Mouse (Mus musculus) brown adipose tissue, adult 24 weeks (tissue): Measurements from ENCODE around the gene Casp9. TPM values are rescaled to one million over a fixed set of nuclear protein-coding genes. Genes with fewer than 3 reads are reported as not detected.

Source experiments
- H3K27ac ChIP-seq: fragments of 200-500 bp; replicated peaks from 2 replicates; pipeline ENCODE4 v1.5.1; 2012; ENCODE audit warnings: low read depth, mild to moderate bottlenecking, low read length
- H3K4me1 ChIP-seq: fragments of 200-500 bp; 2 replicates; pipeline ENCODE4 v1.6.1; 2012; ENCODE audit warnings: low read length, mixed read lengths; ENCODE audit not compliant: control insufficient read depth, insufficient read depth, insufficient read length
- H3K4me3 ChIP-seq: fragments of 200-500 bp; 2 replicates; pipeline ENCODE4 v1.5.1; 2012; ENCODE audit warnings: low read depth, mild to moderate bottlenecking, low read length, moderate library complexity; ENCODE audit not compliant: insufficient read depth
- polyA plus RNA-seq: library from polyadenylated mRNA; stranded (reverse); fragments of >200 nt; gene quantifications from 2 replicates; pipeline ENCODE4 v1.2.4, GENCODE M21; 2012; ENCODE audit not compliant: missing spikeins, insufficient read depth, insufficient read length

Casp9 gene
- polyA plus RNA-seq, 1 experiment: 7.7 TPM

DNA sequence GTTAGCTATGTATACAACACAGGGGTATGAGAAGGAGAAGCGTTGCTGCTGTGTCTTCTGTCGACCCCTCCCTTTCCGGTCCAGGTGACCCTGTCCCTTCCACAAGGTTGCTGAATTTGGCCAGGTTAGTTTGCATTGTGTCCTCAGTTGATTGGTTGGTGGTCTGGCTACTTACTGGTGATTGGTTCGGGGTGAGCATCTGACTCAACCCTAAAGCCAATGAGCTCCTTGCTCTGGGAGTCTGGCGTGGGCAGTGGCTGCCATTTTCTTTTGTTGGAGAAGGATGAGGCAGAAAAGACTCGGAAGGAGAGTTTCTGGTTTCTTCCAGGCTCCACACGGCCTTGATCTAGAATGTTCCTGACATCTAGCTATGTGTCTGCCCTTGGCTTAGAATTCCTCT lies 25.9 kb downstream of the Casp9 start:
- Histone ChIP-seq H3K4me3 (no peak overlapping the region), H3K4me1 (no peaks in the 10 kb centered on the region), H3K27ac (no peak overlapping the region)

DNA sequence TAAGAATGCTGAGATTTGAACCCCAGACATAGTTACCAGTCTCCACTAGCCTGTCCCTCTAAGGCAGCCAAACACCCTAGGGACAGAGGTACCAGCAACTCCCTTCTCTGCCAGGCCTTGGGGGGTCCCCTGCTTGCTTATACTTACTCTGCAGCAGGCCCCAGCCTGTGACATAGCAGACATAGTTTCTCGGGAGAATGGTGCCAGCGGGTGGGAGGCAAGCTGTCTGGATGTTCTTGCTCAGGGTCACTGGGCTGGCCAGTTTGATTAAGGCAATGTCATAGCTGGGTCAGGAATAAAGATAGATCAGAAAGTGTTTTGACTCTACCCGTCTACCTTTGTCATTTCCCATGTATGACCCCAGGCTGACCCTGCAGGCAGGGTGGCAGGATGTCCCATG lies 27.8 kb downstream of the Casp9 start:
- Histone ChIP-seq H3K27ac (no peak overlapping the region), H3K4me3 (no peak overlapping the region), H3K4me1 (no peaks in the 10 kb centered on the region)

- no peak overlapping the region for H3K4me3 ChIP-seq
- no peak overlapping the region for H3K27ac ChIP-seq
- H3K4me1 ChIP-seq: no peaks in the 10 kb centered on the region
Measured at GRCm38 (mm10) chr4:141822089-141822488, 28.7 kb downstream of the Casp9 start.

DNA sequence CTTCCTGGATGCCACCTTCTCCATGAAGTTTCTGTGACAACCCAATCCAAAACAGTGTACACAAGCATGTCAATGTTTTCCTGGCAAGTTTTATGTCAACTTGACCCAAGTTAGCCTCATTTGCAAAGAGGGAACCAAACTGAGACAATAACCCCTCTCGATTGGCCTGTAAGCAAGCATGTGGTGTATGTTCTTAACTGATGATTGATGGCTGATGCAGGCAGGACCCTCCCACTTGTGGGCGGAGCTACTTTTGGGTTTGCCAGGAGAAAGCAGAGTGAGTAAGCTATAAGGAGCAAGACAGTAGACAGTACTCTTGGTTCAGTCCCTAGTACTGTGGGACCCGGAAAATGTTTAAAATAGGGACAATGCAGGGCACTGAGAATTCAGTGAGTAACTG lies 29.6 kb downstream of the Casp9 start:
- H3K4me1 ChIP-seq: no peaks in the 10 kb centered on the region
- no peak overlapping the region for H3K4me3 ChIP-seq
- no peak overlapping the region for H3K27ac ChIP-seq

DNA sequence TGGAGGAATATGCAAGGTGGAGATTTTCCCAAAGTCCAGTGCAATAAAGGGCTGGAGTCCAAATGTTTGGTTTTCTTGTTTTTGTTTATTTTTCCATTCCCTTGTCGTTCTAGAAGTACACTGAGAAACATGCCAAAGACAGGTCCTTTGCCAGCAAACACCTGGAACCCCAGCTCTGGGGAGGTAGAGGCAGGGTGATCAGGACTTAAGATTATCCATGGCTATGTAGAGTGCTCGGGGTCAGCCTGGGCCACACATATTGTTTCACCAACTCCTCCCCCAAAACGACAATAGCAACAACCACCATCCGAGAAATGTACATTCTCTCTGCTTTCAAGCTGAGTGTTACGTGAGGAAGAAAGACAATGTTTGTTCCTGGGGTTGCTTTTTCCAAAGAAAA lies 32.6 kb downstream of the Casp9 start, which contains the start of gene Cela2a:
Cela2a (minus strand) TSS at position 101 of the 400 bp plus-strand sequence.
- Histone ChIP-seq H3K4me3 (no peak within 1 kb of the TSS), H3K27ac (no peak within 1 kb of the TSS), H3K4me1 (no peaks in the 10 kb centered on the region)

DNA sequence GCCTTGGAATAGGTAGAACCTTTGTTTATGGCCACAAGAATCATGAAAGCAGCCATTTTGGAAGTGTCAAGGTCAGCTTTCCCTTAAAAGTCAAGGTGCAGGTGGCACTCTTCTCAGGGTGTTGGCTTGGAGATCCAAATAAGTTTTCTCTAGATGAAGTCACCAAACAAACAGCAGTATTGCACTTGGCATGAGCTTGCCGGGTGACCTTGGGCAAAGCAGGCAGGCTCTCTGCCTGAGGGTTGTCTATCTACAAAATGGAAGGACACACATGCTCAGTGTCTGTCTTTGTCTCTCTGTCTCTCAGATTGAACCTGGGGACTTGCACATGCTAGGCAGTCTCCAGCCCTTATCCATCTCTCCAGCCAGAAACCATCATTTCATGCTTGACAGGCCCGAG lies 34.0 kb downstream of the Casp9 start:
- Histone ChIP-seq H3K4me1 (no peaks in the 10 kb centered on the region), H3K4me3 (no peak overlapping the region), H3K27ac (no peak overlapping the region)

- H3K27ac ChIP-seq: no peak overlapping the region
Measured at GRCm38 (mm10) chr4:141828177-141828576, 34.8 kb downstream of the Casp9 start.

GRCm38 (mm10) chr4:141830381-141830780 lies 37.0 kb downstream of the Casp9 start:
- Histone ChIP-seq H3K4me3 (no peak overlapping the region), H3K27ac (no peak overlapping the region)

More at GRCm38 (mm10) chr4:141828177-141828576, 34.8 kb downstream of the Casp9 start:
- H3K4me3 ChIP-seq: no peak overlapping the region
- H3K4me1 ChIP-seq: no peaks in the 10 kb centered on the region

DNA sequence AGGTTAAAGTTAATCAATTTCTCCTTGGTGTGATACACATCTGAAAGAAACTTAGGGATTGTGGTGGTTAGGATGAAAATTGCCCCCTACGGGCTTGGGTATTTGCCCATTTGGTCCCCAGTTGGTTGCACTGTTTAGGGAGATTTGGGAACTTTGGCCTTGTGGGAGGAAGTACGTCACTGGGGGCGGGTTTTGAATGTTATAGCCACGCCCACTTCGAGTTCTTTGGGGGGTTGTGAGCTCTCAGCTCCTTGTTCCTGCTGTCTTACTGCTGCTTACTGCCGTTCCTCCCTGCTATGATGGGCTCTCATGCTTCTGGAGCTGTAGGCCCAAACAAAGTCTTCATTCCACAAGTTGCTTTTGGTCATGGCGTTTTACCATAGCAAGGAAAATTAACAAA lies 37.9 kb downstream of the Casp9 start:
- Histone ChIP-seq H3K4me1 (no peaks in the 10 kb centered on the region), H3K4me3 (no peak overlapping the region), H3K27ac (no peak overlapping the region)

More at GRCm38 (mm10) chr4:141830381-141830780, 37.0 kb downstream of the Casp9 start:
- no peaks in the 10 kb centered on the region for H3K4me1 ChIP-seq

GRCm38 (mm10) chr4:141833911-141834310 lies 40.5 kb downstream of the Casp9 start:
- Histone ChIP-seq H3K4me3 (no peak overlapping the region), H3K27ac (no peak overlapping the region), H3K4me1 (no peaks in the 10 kb centered on the region)

- Histone ChIP-seq H3K4me1 (no peaks in the 10 kb centered on the region), H3K27ac (no peak overlapping the region), H3K4me3 (no peak overlapping the region)
Measured at GRCm38 (mm10) chr4:141834536-141835095, 41.2 kb downstream of the Casp9 start.

- H3K27ac ChIP-seq: no peak within 1 kb of the TSS
- no peak within 1 kb of the TSS for H3K4me3 ChIP-seq
Measured at GRCm38 (mm10) chr4:141845999-141846398, 52.6 kb downstream of the Casp9 start, which contains the start of gene Ctrc. Gene Ctrc (minus strand): TSS chr4:141846359.

GRCm38 (mm10) chr4:141853437-141853836 lies 60.0 kb downstream of the Casp9 start:
- no peaks in the 10 kb centered on the region for H3K4me1 ChIP-seq
- no peak overlapping the region for H3K27ac ChIP-seq
- no peak overlapping the region for H3K4me3 ChIP-seq

More at GRCm38 (mm10) chr4:141845999-141846398, 52.6 kb downstream of the Casp9 start, which contains the start of gene Ctrc:
- no peaks in the 10 kb centered on the region for H3K4me1 ChIP-seq

- no peak overlapping the region for H3K27ac ChIP-seq
- no peak overlapping the region for H3K4me3 ChIP-seq
- no peaks in the 10 kb centered on the region for H3K4me1 ChIP-seq
Measured at GRCm38 (mm10) chr4:141857422-141857930, 64.1 kb downstream of the Casp9 start.

- H3K27ac ChIP-seq: 0 out of 2 replicates have a peak overlapping the region, but pooled peaks have one; percentile 3
- no peak overlapping the region for H3K4me3 ChIP-seq
- H3K4me1 ChIP-seq: no peaks in the 10 kb centered on the region
Measured at GRCm38 (mm10) chr4:141858501-141858900, 65.1 kb downstream of the Casp9 start.

DNA sequence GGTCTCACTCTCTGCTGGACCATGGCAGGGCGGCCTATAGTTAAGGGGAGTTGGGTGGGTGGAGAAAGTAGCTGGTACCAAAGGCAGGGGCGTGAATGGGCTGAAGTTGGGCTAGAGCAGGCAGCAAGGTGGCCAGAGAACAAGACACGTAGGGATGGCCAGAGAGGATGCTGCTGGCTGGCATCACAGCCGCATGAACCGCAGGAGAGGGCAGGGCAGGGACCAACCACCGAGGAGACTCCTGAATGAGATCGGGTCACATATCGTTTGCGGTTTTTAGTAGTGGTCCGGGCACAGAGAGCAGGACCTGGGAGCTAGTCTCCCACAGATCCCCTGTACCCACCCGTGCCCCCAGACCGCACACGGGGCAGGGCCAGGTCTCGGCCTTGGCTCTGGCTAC lies 65.9 kb downstream of the Casp9 start:
- H3K27ac ChIP-seq: no peak overlapping the region
- H3K4me3 ChIP-seq: no peak overlapping the region
- H3K4me1 ChIP-seq: no peaks in the 10 kb centered on the region
